Mouse (Mus musculus) ES-E14 (cell line): ENCODE measurements around the gene Hivep3. TPM values are rescaled to one million over a fixed set of nuclear protein-coding genes. Genes with fewer than 3 reads are reported as not detected.

Experiments
- DNase-seq: peaks from one replicate; pipeline ENCODE4 v3.0.0-alpha.2; 2013; ENCODE audit warnings: low read depth, low spot score
- H3K27ac ChIP-seq: 2 replicates; pipeline ENCODE4 v1.5.1; 2012; ENCODE audit warnings: low read depth, mild to moderate bottlenecking, low read length, moderate library complexity, mixed read lengths; ENCODE audit not compliant: poor library complexity, insufficient read depth, severe bottlenecking
- H3K36me3 ChIP-seq: 2 replicates; pipeline ENCODE4 v1.6.1; 2012; ENCODE audit warnings: mild to moderate bottlenecking, low read length, moderate library complexity, mixed read lengths; ENCODE audit not compliant: control insufficient read depth, poor library complexity, insufficient read depth, severe bottlenecking
- H3K4me1 ChIP-seq, 2 experiments: fragments of 150-350 bp in 1 of 2; sonication (generic) in 1 of 2; 2 replicates each; pipeline ENCODE4 v1.6.1; 2012; ENCODE audit warnings: low read length in 2 of 2, mild to moderate bottlenecking in 1 of 2, mixed read lengths in 1 of 2; ENCODE audit not compliant: control insufficient read depth in 2 of 2, insufficient read depth in 2 of 2, poor library complexity in 1 of 2
- H3K4me3 ChIP-seq, 2 experiments: fragments of 150-350 bp in 1 of 2; sonication (generic) in 1 of 2; 2 replicates each; pipeline ENCODE4 v1.5.1; 2012; ENCODE audit warnings: low read length in 2 of 2, low read depth in 1 of 2, mild to moderate bottlenecking in 1 of 2, mixed read lengths in 1 of 2; ENCODE audit not compliant: insufficient read depth in 1 of 2, poor library complexity in 1 of 2, severe bottlenecking in 1 of 2
- H3K9ac ChIP-seq: 2 replicates; pipeline ENCODE4 v1.6.1; 2012; ENCODE audit warnings: low read depth, mild to moderate bottlenecking, low read length, mixed read lengths; ENCODE audit not compliant: poor library complexity, insufficient read depth, severe bottlenecking
- H3K9me3 ChIP-seq: fragments of 150-350 bp; sonication (generic); 2 replicates; pipeline ENCODE4 v1.6.1; 2012; ENCODE audit warnings: low read depth, mild to moderate bottlenecking, low read length; ENCODE audit not compliant: control insufficient read depth, insufficient read depth
- CHD2 ChIP-seq: IDR thresholded peaks from 2 replicates; pipeline ENCODE4 v1.6.1; 2014; ENCODE audit warnings: mild to moderate bottlenecking, low read depth, low read length, inconsistent platforms
- HCFC1 ChIP-seq: IDR thresholded peaks from 2 replicates; pipeline ENCODE4 v1.6.1; 2012; ENCODE audit warnings: low read length, inconsistent platforms, borderline replicate concordance; ENCODE audit not compliant: insufficient read depth
- MAFK ChIP-seq: IDR thresholded peaks from 2 replicates; pipeline ENCODE4 v1.6.1; 2014; ENCODE audit warnings: mild to moderate bottlenecking, low read depth, low read length, inconsistent platforms; ENCODE audit not compliant: insufficient read depth
- ZC3H11A ChIP-seq: IDR thresholded peaks from 2 replicates; pipeline ENCODE4 v1.6.1; 2012; ENCODE audit warnings: low read depth, mild to moderate bottlenecking, inconsistent platforms, low read length, borderline replicate concordance
- ZNF384 ChIP-seq: IDR thresholded peaks from 2 replicates; pipeline ENCODE4 v1.6.1; 2012; ENCODE audit warnings: low read depth, low read length, inconsistent platforms
- in situ Hi-C, 2 experiments: fragments of 600-800 bp; cut with MboI; formaldehyde crosslinking; loops; one replicate each; pipeline ENCODE4 v1.15.1; 2025; ENCODE audit warnings: low sequenced_read_pairs in 2 of 2, inconsistent platforms in 1 of 2; ENCODE audit not compliant: unreplicated experiment in 2 of 2
- total RNA-seq: library from RNA; depleted of rRNA; stranded (reverse); fragments of 300-350 nt; gene quantifications from 2 replicates; pipeline ENCODE4 v1.2.3, GENCODE M21; 2012

The Hivep3 gene
- total RNA-seq, 1 experiment: 1.4 TPM

DNA sequence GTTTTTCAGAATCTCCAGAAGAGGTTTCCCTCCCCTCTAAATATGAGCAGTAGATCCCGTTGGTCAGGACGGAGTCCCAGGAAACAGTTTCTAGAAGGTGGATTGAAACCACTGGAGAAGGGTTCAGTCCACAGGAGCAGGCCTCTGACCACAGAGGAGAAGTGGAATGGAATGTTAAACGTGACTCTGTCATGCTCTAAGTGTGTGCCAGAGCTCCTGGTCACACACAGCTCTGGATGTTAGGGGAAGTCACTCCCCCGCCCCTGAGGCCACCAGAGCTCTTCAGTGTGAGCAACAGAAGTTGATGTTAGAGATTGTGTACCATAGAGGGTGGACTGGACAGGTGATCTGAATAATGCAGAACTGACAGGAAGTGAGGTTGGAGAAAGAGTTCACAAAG lies 258.2 kb downstream of the Hivep3 start:
- Histone ChIP-seq H3K9me3 (no peaks in the 10 kb centered on the region), H3K27ac (no peak overlapping the region), H3K9ac (no peak overlapping the region), H3K36me3 (no peaks in the 10 kb centered on the region), H3K4me1 (no peaks in the 10 kb centered on the region), H3K4me3 (no peak overlapping the region)
- in situ Hi-C loops: no loop called here
- TF ChIP-seq HCFC1 (no peak), ZC3H11A (no peak), ZNF384 (no peak), CHD2 (no peak), MAFK (no peak)
- DNase-seq: no peak

DNA sequence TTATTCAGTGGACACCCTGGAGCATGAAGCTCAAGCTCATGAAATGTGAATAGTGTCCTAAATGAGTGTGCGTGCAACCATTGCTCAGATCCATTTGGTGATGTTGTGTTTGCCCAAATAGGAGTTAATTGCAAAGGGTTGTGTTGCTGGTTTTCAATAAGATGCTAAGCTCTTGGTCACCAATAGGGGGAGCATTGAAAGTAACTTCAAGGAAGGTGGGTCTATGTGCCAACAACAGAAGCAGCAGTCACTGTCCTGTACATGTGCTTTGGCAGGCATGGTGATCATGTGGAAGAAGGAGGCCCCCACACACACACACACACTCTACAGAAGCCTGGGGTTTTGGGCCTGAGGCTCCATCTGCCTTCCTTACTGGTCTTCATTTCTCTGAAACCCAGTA lies 262.8 kb downstream of the Hivep3 start:
- H3K27ac ChIP-seq: no peak overlapping the region
- DNase-seq: no peak
- H3K9ac ChIP-seq: no peak overlapping the region
- no peaks in the 10 kb centered on the region for H3K36me3 ChIP-seq
- no peak overlapping the region for H3K4me3 ChIP-seq
- H3K9me3 ChIP-seq: no peaks in the 10 kb centered on the region
- no peaks in the 10 kb centered on the region for H3K4me1 ChIP-seq
- TF ChIP-seq MAFK (no peak), ZNF384 (no peak), ZC3H11A (no peak), CHD2 (no peak), HCFC1 (no peak)
- in situ Hi-C loops: no loop called here

DNA sequence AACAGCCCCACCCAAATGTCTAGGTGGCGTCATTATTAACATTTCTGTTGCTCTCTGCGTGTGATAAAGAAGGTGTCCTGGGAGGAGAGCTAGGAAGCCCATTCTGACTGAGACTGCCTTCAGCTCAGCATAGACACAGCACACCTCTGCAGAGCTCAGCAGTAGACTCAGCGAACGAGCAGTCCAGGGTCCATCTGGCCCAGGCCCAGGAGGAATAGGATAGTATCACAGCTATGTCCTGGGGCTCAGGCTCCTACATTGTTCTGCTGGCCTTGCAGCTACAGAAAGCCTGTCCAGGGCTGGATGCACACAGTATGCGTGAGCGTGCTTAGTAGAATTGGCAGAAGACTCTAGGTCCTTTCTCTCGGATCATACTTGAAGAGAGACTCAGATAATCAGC lies 263.8 kb downstream of the Hivep3 start:
- in situ Hi-C loops: no loop called here
- no peak for DNase-seq
- TF ChIP-seq ZNF384 (no peak), CHD2 (no peak), HCFC1 (no peak), ZC3H11A (no peak), MAFK (no peak)
- Histone ChIP-seq H3K4me3 (no peak overlapping the region), H3K36me3 (no peaks in the 10 kb centered on the region), H3K27ac (no peak overlapping the region), H3K9ac (no peak overlapping the region), H3K4me1 (no peaks in the 10 kb centered on the region), H3K9me3 (no peaks in the 10 kb centered on the region)

DNA sequence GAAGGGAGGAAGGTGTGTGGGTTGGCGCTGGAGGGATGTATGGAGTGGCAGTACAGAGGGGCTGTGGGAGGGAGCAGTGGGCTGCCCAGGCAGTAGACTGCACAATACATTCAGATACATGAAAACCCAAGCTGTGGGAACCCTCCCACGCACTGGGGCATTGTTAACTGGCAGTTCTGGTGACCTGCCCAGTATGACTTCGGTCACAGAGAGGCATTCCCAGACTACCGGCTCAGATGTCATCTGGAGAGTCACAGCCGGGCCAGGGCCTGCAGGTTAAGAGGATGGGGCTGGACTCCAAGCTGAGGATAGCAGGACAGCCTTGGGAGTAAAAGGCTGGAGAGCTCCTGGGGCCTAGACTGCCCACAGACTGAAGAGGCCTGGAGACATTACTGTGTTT lies 265.3 kb downstream of the Hivep3 start:
- Histone ChIP-seq H3K27ac (no peak overlapping the region), H3K9ac (no peak overlapping the region), H3K9me3 (no peaks in the 10 kb centered on the region), H3K4me1 (no peaks in the 10 kb centered on the region), H3K36me3 (no peaks in the 10 kb centered on the region), H3K4me3 (no peak overlapping the region)
- in situ Hi-C loops: no loop called here
- TF ChIP-seq CHD2 (no peak), ZNF384 (no peak), ZC3H11A (no peak), HCFC1 (no peak), MAFK (no peak)
- no peak for DNase-seq

DNA sequence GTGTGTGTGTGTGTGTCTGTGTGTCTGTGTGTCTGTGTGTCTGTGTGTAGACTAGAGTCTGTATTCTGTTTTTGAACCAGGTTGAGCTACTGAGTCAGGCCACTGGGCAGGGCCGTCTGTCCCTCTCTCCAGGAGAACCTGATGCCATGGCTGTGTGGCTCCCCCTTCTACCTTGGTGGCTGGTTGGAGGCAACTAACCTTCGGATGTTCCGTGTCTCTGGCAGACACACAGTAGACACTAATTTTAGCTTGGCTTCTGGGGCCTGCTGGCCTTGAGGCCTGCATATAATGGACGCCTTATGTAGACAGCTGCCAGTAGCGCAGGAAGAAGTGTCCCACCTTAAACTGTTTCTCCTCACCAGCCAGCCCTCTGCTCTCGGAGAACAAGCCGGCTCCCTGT lies 267.3 kb downstream of the Hivep3 start:
- DNase-seq: no peak
- Histone ChIP-seq H3K27ac (no peak overlapping the region), H3K36me3 (no peaks in the 10 kb centered on the region), H3K4me3 (no peak overlapping the region), H3K9ac (no peak overlapping the region), H3K4me1 (no peaks in the 10 kb centered on the region), H3K9me3 (no peaks in the 10 kb centered on the region)
- TF ChIP-seq CHD2 (no peak), MAFK (no peak), ZNF384 (no peak), HCFC1 (no peak), ZC3H11A (no peak)
- in situ Hi-C loops: no loop called here
